Mouse (Mus musculus) liver, postnatal 0 days (tissue): Measurements from ENCODE around the gene Kcnq5.

Experiments
- CTCF ChIP-seq: sonication (generic); IDR thresholded peaks from 2 replicates; pipeline ENCODE4 v1.5.1; 2016; ENCODE audit warnings: antibody characterized with exemption, low read depth
- EP300 ChIP-seq: IDR thresholded peaks from 2 replicates; pipeline ENCODE4 v1.6.1; 2016; ENCODE audit warnings: antibody characterized with exemption, low read depth, mild to moderate bottlenecking

DNA sequence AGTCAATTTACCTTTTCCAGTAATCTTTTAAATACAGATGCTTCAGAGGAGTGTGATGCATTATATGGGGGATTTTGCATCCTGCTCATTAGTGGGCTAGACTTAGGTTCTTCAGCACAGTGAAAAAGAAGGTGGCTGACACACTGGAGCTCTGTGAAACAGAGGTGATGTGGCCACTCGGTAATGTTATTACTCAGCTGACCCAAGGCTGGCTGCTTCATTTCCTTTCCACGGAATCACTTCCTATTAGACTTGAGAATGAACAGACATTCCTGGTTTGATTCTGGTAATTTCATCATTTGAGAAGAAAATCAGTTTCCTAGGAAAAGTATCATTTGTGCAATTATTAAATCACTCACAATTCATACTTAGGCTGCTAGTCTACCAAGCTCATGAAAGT lies 249.0 kb downstream of the Kcnq5 start:
- no peak for TF ChIP-seq CTCF
- TF ChIP-seq EP300 = no peak
